Mouse (Mus musculus): ENCODE data around the gene Rab11fip3. TPM values are rescaled to one million over a fixed set of nuclear protein-coding genes. Genes with fewer than 3 reads are reported as not detected.
"Not testable (repeated sequence)": the region's sequence is repeated elsewhere in the genome, so short reads cannot be mapped to it uniquely, and the experiment has no call there.

Rab11fip3 gene
- polyA plus RNA-seq, 1 experiment from 2014 or later, result 7.6 TPM

- Histone ChIP-seq H3K4me2 (no peak overlapping the region), H3K9ac (ENCODE audit: low read depth, low read length) (no peak overlapping the region), H3K4me3 (ENCODE audit: low read depth, low read length) (no peak overlapping the region), H3K36me3 (ENCODE audit: control insufficient read depth, insufficient read depth, low read length) (no peaks in the 10 kb centered on the region), H3K4me1 (replicated peaks; ENCODE audit: control insufficient read depth, insufficient read depth, low read length) (peaks cover 6% of the 10 kb centered on the region), H3K27ac (ENCODE audit: low read depth, low read length) (no peak overlapping the region), H3K9me3 (ENCODE audit: control insufficient read depth, low read length) (no peaks in the 10 kb centered on the region), H3K27me3 (replicated peaks; ENCODE audit: control insufficient read depth, insufficient read depth, low read length) (peaks cover 3% of the 10 kb centered on the region; the same call in 1 of the 2 replicates)
- DNase-seq (ENCODE audit: low spot score), result no peak
- 74% methylated on average over 4 of the region's 4 CpGs for WGBS
- no peak for ATAC-seq (replicated peaks; ENCODE audit: low FRiP score)
Observed at GRCm38 (mm10) chr17:26052074-26052473, 17.3 kb downstream of the Rab11fip3 start.

DNA sequence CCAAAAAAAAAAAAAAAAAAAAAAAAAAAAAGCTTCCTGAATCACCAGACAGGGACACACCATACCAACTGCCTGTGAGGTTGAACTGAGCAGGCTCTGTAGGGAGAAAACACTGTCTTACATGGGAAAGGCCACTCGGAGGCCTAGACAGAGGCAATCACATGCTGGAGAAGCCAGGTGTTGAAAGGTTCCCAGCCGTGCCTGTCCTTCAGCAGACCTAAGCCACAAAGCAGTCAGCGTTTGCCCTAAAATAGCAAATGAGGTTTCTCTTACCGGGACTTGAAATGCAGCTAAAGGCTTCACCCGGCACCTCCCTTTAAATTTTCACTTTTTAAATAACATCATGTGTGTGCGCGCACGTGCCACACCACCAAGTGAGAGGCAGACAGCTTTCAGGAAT lies 21.2 kb downstream of the Rab11fip3 start:
- Histone ChIP-seq H3K4me3 (ENCODE audit: low read depth, low read length) (no peak overlapping the region), H3K36me3 (ENCODE audit: control insufficient read depth, insufficient read depth, low read length) (no peaks in the 10 kb centered on the region), H3K9ac (ENCODE audit: low read depth, low read length) (no peak overlapping the region), H3K27ac (ENCODE audit: low read depth, low read length) (no peak overlapping the region), H3K9me3 (ENCODE audit: control insufficient read depth, low read length) (no peaks in the 10 kb centered on the region), H3K4me2 (no peak overlapping the region), H3K4me1 (replicated peaks; ENCODE audit: control insufficient read depth, insufficient read depth, low read length) (no peaks in the 10 kb centered on the region), H3K27me3 (replicated peaks; ENCODE audit: control insufficient read depth, insufficient read depth, low read length) (no peaks in the 10 kb centered on the region)
- DNase-seq (ENCODE audit: low spot score) (no peak), ATAC-seq (replicated peaks; ENCODE audit: low FRiP score) (no peak)
- WGBS, result 83% methylated on average over 8 of the region's 8 CpGs

- H3K36me3 ChIP-seq (ENCODE audit: control insufficient read depth, insufficient read depth, low read length), result no peaks in the 10 kb centered on the region
- no peaks in the 10 kb centered on the region for H3K9me3 ChIP-seq (ENCODE audit: control insufficient read depth, low read length)
- no peak overlapping the region for H3K4me2 ChIP-seq
- no peaks in the 10 kb centered on the region for H3K27me3 ChIP-seq (replicated peaks; ENCODE audit: control insufficient read depth, insufficient read depth, low read length)
- DNase-seq (ENCODE audit: low spot score) (no peak), ATAC-seq (replicated peaks; ENCODE audit: low FRiP score) (no peak)
- H3K4me1 ChIP-seq (replicated peaks; ENCODE audit: control insufficient read depth, insufficient read depth, low read length), result no peaks in the 10 kb centered on the region
- H3K27ac ChIP-seq (ENCODE audit: low read depth, low read length), result no peak overlapping the region
- WGBS, result 61% methylated on average over 10 of the region's 10 CpGs
- H3K4me3 ChIP-seq (ENCODE audit: low read depth, low read length), result no peak overlapping the region
- H3K9ac ChIP-seq (ENCODE audit: low read depth, low read length), result no peak overlapping the region
Observed at GRCm38 (mm10) chr17:26046253-26046997, 22.9 kb downstream of the Rab11fip3 start.

GRCm38 (mm10) chr17:26045285-26045684 lies 24.1 kb downstream of the Rab11fip3 start:
- no peak overlapping the region for H3K27ac ChIP-seq (ENCODE audit: low read depth, low read length)
- H3K4me1 ChIP-seq (replicated peaks; ENCODE audit: control insufficient read depth, insufficient read depth, low read length), result no peaks in the 10 kb centered on the region
- H3K9ac ChIP-seq (ENCODE audit: low read depth, low read length), result no peak overlapping the region
- DNase-seq (ENCODE audit: low spot score), result no peak
- H3K36me3 ChIP-seq (ENCODE audit: control insufficient read depth, insufficient read depth, low read length), result no peaks in the 10 kb centered on the region
- H3K4me3 ChIP-seq (ENCODE audit: low read depth, low read length), result no peak overlapping the region
- 79% methylated on average over 4 of the region's 4 CpGs for WGBS
- no peaks in the 10 kb centered on the region for H3K27me3 ChIP-seq (replicated peaks; ENCODE audit: control insufficient read depth, insufficient read depth, low read length)
- ATAC-seq (replicated peaks; ENCODE audit: low FRiP score), result no peak
- no peak overlapping the region for H3K4me2 ChIP-seq
- no peaks in the 10 kb centered on the region for H3K9me3 ChIP-seq (ENCODE audit: control insufficient read depth, low read length)

GRCm38 (mm10) chr17:26043249-26043636 lies 26.1 kb downstream of the Rab11fip3 start:
- Histone ChIP-seq H3K9ac (ENCODE audit: low read depth, low read length) (no peak overlapping the region), H3K4me3 (ENCODE audit: low read depth, low read length) (no peak overlapping the region), H3K4me2 (no peak overlapping the region), H3K4me1 (replicated peaks; ENCODE audit: control insufficient read depth, insufficient read depth, low read length) (no peaks in the 10 kb centered on the region), H3K36me3 (ENCODE audit: control insufficient read depth, insufficient read depth, low read length) (no peaks in the 10 kb centered on the region), H3K27ac (ENCODE audit: low read depth, low read length) (no peak overlapping the region), H3K27me3 (replicated peaks; ENCODE audit: control insufficient read depth, insufficient read depth, low read length) (no peaks in the 10 kb centered on the region), H3K9me3 (ENCODE audit: control insufficient read depth, low read length) (no peaks in the 10 kb centered on the region)
- 79% methylated on average over 5 of the region's 5 CpGs for WGBS
- DNase-seq (ENCODE audit: low spot score) (no peak), ATAC-seq (replicated peaks; ENCODE audit: low FRiP score) (no peak)

- Histone ChIP-seq H3K4me2 (no peak overlapping the region), H3K27me3 (replicated peaks; ENCODE audit: control insufficient read depth, insufficient read depth, low read length) (no peaks in the 10 kb centered on the region), H3K4me3 (ENCODE audit: low read depth, low read length) (no peak overlapping the region), H3K9ac (ENCODE audit: low read depth, low read length) (no peak overlapping the region), H3K27ac (ENCODE audit: low read depth, low read length) (no peak overlapping the region), H3K4me1 (replicated peaks; ENCODE audit: control insufficient read depth, insufficient read depth, low read length) (no peaks in the 10 kb centered on the region), H3K9me3 (ENCODE audit: control insufficient read depth, low read length) (no peaks in the 10 kb centered on the region), H3K36me3 (ENCODE audit: control insufficient read depth, insufficient read depth, low read length) (no peaks in the 10 kb centered on the region)
- DNase-seq (ENCODE audit: low spot score) (no peak), ATAC-seq (replicated peaks; ENCODE audit: low FRiP score) (no peak)
- 84% methylated on average over 13 of the region's 13 CpGs for WGBS
Observed at GRCm38 (mm10) chr17:26042599-26043248, 26.6 kb downstream of the Rab11fip3 start.

- no peak overlapping the region for H3K4me3 ChIP-seq (ENCODE audit: low read depth, low read length)
- H3K4me1 ChIP-seq (replicated peaks; ENCODE audit: control insufficient read depth, insufficient read depth, low read length), result no peaks in the 10 kb centered on the region
- no peaks in the 10 kb centered on the region for H3K27me3 ChIP-seq (replicated peaks; ENCODE audit: control insufficient read depth, insufficient read depth, low read length)
- no peak overlapping the region for H3K4me2 ChIP-seq
- WGBS, result 49% methylated on average over 9 of the region's 9 CpGs
- no peak for DNase-seq (ENCODE audit: low spot score)
- ATAC-seq (replicated peaks; ENCODE audit: low FRiP score), result no peak
- no peaks in the 10 kb centered on the region for H3K9me3 ChIP-seq (ENCODE audit: control insufficient read depth, low read length)
- H3K27ac ChIP-seq (ENCODE audit: low read depth, low read length), result no peak overlapping the region
- no peaks in the 10 kb centered on the region; the same call in 1 of the 2 replicates for H3K36me3 ChIP-seq (ENCODE audit: control insufficient read depth, insufficient read depth, low read length)
- H3K9ac ChIP-seq (ENCODE audit: low read depth, low read length), result no peak overlapping the region
Observed at GRCm38 (mm10) chr17:26041111-26041802, 28.1 kb downstream of the Rab11fip3 start.

- not testable (repeated sequence) for H3K27ac ChIP-seq (ENCODE audit: low read depth, low read length); H3K9me3 ChIP-seq (ENCODE audit: control insufficient read depth, low read length); H3K4me2 ChIP-seq; H3K36me3 ChIP-seq (ENCODE audit: control insufficient read depth, insufficient read depth, low read length); DNase-seq (ENCODE audit: low spot score); H3K9ac ChIP-seq (ENCODE audit: low read depth, low read length); H3K4me3 ChIP-seq (ENCODE audit: low read depth, low read length); H3K27me3 ChIP-seq (replicated peaks; ENCODE audit: control insufficient read depth, insufficient read depth, low read length); ATAC-seq (replicated peaks; ENCODE audit: low FRiP score); H3K4me1 ChIP-seq (replicated peaks; ENCODE audit: control insufficient read depth, insufficient read depth, low read length)
- 79% methylated on average over 8 of the region's 8 CpGs for WGBS
Observed at GRCm38 (mm10) chr17:26040711-26041110, 28.6 kb downstream of the Rab11fip3 start.
